Mouse (Mus musculus): ENCODE data around the gene Slc27a3. TPM values are rescaled to one million over a fixed set of nuclear protein-coding genes. Genes with fewer than 3 reads are reported as not detected.

Gene Slc27a3
- 0.24 TPM for polyA plus RNA-seq (2017; shearing (Covaris generic))

DNA sequence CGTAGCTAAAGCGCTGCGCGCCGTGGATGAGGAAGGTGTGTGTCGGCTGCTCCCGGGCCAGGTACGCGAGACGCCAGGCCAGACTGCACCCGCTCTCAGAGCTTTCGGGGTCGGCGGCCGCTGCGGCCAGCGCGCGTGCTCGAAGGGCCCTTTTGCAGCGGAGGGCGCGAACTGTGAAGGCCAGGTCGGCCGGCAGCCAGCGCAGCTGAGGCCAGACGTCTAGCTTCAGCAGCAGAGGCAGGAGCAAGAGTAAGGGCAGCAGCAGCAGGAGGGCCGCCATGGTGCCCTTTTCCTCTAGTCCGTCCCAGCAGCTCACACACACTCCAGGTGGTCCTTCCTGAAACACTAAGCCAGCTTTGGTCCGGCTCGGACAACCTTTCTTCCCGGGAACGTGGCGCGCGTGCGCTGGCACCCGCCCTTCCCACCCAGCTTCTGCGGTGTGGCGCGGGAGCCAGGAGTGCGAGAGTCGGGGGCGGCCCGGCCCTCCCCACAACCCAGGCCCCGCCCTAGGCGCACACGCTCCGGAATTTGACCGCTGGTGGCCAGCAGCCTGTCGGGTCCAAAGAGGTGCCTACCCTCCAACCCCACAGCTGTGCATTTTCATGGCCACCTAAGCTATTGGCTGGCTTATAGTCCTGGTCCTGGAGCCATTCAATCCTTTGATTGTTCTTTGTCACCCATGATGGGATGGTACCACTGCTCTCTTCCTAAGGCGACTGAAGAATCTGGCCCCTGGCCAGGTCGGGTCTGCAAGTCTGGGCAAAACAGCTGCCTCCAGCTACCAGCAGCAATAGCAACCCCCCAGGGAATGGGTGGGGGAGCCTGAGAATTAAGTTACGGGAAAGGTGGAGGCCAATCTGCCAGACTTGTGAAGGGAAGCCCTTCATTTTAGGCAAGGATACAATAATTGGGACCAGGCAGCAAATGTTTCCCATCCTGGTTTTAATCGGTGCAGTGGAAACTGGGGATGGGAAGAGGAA lies at the start of gene Slc27a3:
Gene Slc27a3 (minus strand): TSS at position 428 of the 980 bp plus-strand sequence.

GRCm38 (mm10) chr3:90433381-90434020 lies 43.8 kb upstream of the Slc27a3 start, which contains the start of gene Ints3:
Gene Ints3 (minus strand): TSS chr3:90433622.

Other genes with a start within 250 kb of the Slc27a3 start
- gene Rps27, start 176.3 kb downstream of the Slc27a3 start, polyA plus RNA-seq (2017; shearing (Covaris generic)), result 2,655 TPM
- gene Rab13, start 176.2 kb downstream of the Slc27a3 start, polyA plus RNA-seq (2017; shearing (Covaris generic)), result not detected
- 194 TPM for gene Jtb, start 158.3 kb downstream of the Slc27a3 start, polyA plus RNA-seq (2017; shearing (Covaris generic))
- gene Creb3l4, start 146.4 kb downstream of the Slc27a3 start, polyA plus RNA-seq (2017; shearing (Covaris generic)), result not detected
- 3.4 TPM for gene Slc39a1, start 141.8 kb downstream of the Slc27a3 start, polyA plus RNA-seq (2017; shearing (Covaris generic))
- 114 TPM for gene Crtc2, start 135.8 kb downstream of the Slc27a3 start, polyA plus RNA-seq (2017; shearing (Covaris generic))
- 65.5 TPM for gene Dennd4b, start 124.8 kb downstream of the Slc27a3 start, polyA plus RNA-seq (2017; shearing (Covaris generic))
- 13.3 TPM for gene Gatad2b, start 96.8 kb downstream of the Slc27a3 start, polyA plus RNA-seq (2017; shearing (Covaris generic))
- 43.9 TPM for gene Ints3, start 43.7 kb upstream of the Slc27a3 start, polyA plus RNA-seq (2017; shearing (Covaris generic))
- gene Npr1, start 75.9 kb upstream of the Slc27a3 start, polyA plus RNA-seq (2017; shearing (Covaris generic)), result not detected
- 116 TPM for gene Ilf2, start 86.2 kb upstream of the Slc27a3 start, polyA plus RNA-seq (2017; shearing (Covaris generic))
- 132 TPM for gene Snapin, start 101.1 kb upstream of the Slc27a3 start, polyA plus RNA-seq (2017; shearing (Covaris generic))
- gene Chtop, start 119.6 kb upstream of the Slc27a3 start, polyA plus RNA-seq (2017; shearing (Covaris generic)), result 218 TPM
- gene S100a1, start 124.5 kb upstream of the Slc27a3 start, polyA plus RNA-seq (2017; shearing (Covaris generic)), result 4.7 TPM
- 157 TPM for gene S100a13, start 124.5 kb upstream of the Slc27a3 start, polyA plus RNA-seq (2017; shearing (Covaris generic))
- not detected for gene S100a14, start 136.9 kb upstream of the Slc27a3 start, polyA plus RNA-seq (2017; shearing (Covaris generic))
- gene S100a16, start 147.3 kb upstream of the Slc27a3 start, polyA plus RNA-seq (2017; shearing (Covaris generic)), result 0.43 TPM
- 2.4 TPM for gene S100a3, start 170.6 kb upstream of the Slc27a3 start, polyA plus RNA-seq (2017; shearing (Covaris generic))
- 1.1 TPM for gene S100a2, start 200.3 kb upstream of the Slc27a3 start, polyA plus RNA-seq (2017; shearing (Covaris generic))
- not detected for gene Gm42674, start 212.0 kb upstream of the Slc27a3 start, polyA plus RNA-seq (2017; shearing (Covaris generic))
- 209 TPM for gene S100a4, start 213.8 kb upstream of the Slc27a3 start, polyA plus RNA-seq (2017; shearing (Covaris generic))
- gene S100a5, start 218.6 kb upstream of the Slc27a3 start, polyA plus RNA-seq (2017; shearing (Covaris generic)), result not detected
- 374 TPM for gene S100a6, start 222.9 kb upstream of the Slc27a3 start, polyA plus RNA-seq (2017; shearing (Covaris generic))